Mouse (Mus musculus) forebrain, embryonic 13.5 days (tissue): Measurements from ENCODE around the gene Prkcq. TPM values are rescaled to one million over a fixed set of nuclear protein-coding genes. Genes with fewer than 3 reads are reported as not detected.
A peak's percentile ranks its signal among the peaks of the same experiment; 100 is the strongest.

Source experiments
- ATAC-seq: fragments of 200-750 bp; cut with Nextera tagmentation; 2 replicates; pipeline ENCODE4 v1.8.0; 2017
- H3K27ac ChIP-seq: fragments of 300-500 bp; sonication (generic); 2 replicates; pipeline ENCODE4 v1.5.1; 2015; ENCODE audit warnings: inconsistent platforms, mild to moderate bottlenecking, moderate library complexity
- H3K27me3 ChIP-seq: fragments of 300-500 bp; sonication (generic); 2 replicates; pipeline ENCODE4 v1.6.1; 2015; ENCODE audit warnings: mild to moderate bottlenecking, inconsistent platforms
- H3K36me3 ChIP-seq: fragments of 300-500 bp; sonication (generic); 2 replicates; pipeline ENCODE4 v1.6.1; 2015; ENCODE audit warnings: mild to moderate bottlenecking, inconsistent platforms; ENCODE audit not compliant: poor library complexity, severe bottlenecking
- H3K4me1 ChIP-seq: fragments of 300-500 bp; sonication (generic); 2 replicates; pipeline ENCODE4 v1.6.1; 2015; ENCODE audit warnings: inconsistent platforms
- H3K4me2 ChIP-seq: fragments of 300-500 bp; sonication (generic); 2 replicates; pipeline ENCODE4 v1.6.1; 2015; ENCODE audit warnings: inconsistent platforms, mild to moderate bottlenecking, moderate library complexity
- H3K4me3 ChIP-seq: fragments of 300-500 bp; sonication (generic); 2 replicates; pipeline ENCODE4 v1.5.1; 2015; ENCODE audit warnings: mild to moderate bottlenecking, inconsistent platforms
- H3K9ac ChIP-seq: fragments of 300-500 bp; sonication (generic); 2 replicates; pipeline ENCODE4 v1.6.1; 2015; ENCODE audit warnings: mild to moderate bottlenecking, inconsistent platforms
- H3K9me3 ChIP-seq: fragments of 300-500 bp; sonication (generic); replicated peaks from 2 replicates; pipeline ENCODE4 v1.6.1; 2016; ENCODE audit warnings: inconsistent platforms
- WGBS: fragments of 180-500 bp; shearing (Covaris S2); methylation state at CpG from one replicate; pipeline ENCODE4 v1.1.7; 2015; 5-methylcytosine and 5-hydroxymethylcytosine counted together
- polyA plus RNA-seq: library from polyadenylated mRNA; unstranded; fragments of >200 nt; fragmentation: Nextera tagmentation; extraction: Ambion mirVana; gene quantifications from 2 replicates; pipeline ENCODE4 v1.2.1, GENCODE M21; 2015

Gene Prkcq
- polyA plus RNA-seq: 1.1 and 1.8 TPM in 2 replicates

DNA sequence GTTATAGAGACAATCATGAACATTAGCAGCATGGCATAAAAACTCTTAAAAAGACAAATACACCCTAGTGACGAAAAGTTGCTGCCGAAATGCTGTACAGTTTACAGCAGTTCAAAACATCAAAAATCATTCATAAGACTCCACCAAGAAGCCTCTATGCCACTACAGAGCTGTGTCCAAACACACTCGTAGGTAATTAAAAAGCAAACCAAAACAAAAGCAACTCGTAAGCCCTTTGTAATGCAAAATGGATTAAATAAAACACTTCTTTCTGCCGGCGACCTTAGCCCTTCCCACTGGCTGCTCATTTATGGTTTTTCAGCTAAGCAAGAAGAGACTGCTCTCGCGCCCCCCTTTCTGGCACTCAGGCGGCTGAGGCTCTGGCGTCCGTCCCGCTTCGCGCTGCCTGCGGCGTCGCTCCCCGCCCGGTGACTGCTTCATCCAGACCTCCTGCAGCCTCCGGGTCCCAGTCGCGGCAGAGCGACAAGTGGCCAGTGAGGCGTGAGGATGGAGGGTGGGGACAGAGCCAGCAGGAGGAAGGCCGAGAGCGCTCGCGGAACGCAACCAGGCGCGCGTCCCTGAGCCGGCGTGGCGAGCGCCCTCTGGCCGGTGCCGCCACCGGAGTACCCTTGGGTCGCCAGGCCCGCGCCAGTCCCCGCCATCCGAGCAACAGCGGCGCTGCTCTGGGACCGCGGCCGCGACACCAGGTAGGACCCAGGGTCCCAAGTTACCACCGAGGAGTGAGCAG, at the start of gene Prkcq:
Gene Prkcq, plus strand, starts transcription at position 355 of the 748 bp plus-strand sequence.
- peak within 1 kb of the TSS; percentile 53 for H3K4me3 ChIP-seq
- H3K9ac ChIP-seq: peak within 1 kb of the TSS; percentile 61
- no peaks in the 10 kb centered on the region for H3K9me3 ChIP-seq
- H3K27me3 ChIP-seq: peaks cover 75% of the 10 kb centered on the region
- H3K4me1 ChIP-seq: peaks cover 18% of the 10 kb centered on the region
- H3K36me3 ChIP-seq: no peaks in the 10 kb centered on the region
- no peak within 1 kb of the TSS for H3K27ac ChIP-seq
- H3K4me2 ChIP-seq: peak within 1 kb of the TSS; percentile 87
- ATAC-seq: peak; percentile 92
- WGBS: under 1% methylated on average over 51 of the region's 51 CpGs

- Histone ChIP-seq H3K9me3 (no peaks in the 10 kb centered on the region), H3K27me3 (no peaks in the 10 kb centered on the region), H3K4me3 (no peak overlapping the region), H3K9ac (no peak overlapping the region), H3K36me3 (no peaks in the 10 kb centered on the region), H3K4me2 (no peak overlapping the region), H3K27ac (no peak overlapping the region), H3K4me1 (no peaks in the 10 kb centered on the region)
- no peak for ATAC-seq
- WGBS: 90% methylated on average over 12 of the region's 12 CpGs
Observed at GRCm38 (mm10) chr2:11130881-11131280, 41.0 kb upstream of the Prkcq start.

DNA sequence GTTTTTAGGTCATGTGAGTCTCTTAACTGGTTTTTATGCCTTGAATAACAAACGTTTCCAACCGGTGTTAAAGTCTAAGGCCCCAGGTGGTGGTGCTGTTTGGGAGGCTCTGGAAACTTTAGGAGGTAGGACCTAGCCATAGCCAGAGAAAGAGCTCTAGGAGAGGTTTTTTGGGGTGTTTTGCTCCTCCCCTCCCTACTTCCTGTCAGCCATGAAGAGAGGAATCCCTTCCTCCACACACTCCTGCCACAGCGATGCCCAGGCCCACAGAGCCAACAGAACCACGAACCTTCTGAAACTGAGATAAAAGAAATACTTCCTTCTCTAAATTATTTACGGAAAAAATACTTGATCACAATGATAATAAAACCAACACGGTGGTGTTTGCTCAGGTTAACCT, 36.2 kb upstream of the Prkcq start:
- H3K4me1 ChIP-seq: no peaks in the 10 kb centered on the region
- ATAC-seq: no peak
- no peak overlapping the region for H3K9ac ChIP-seq
- no peaks in the 10 kb centered on the region; the same call in 1 of the 2 replicates for H3K9me3 ChIP-seq
- no peaks in the 10 kb centered on the region for H3K27me3 ChIP-seq
- WGBS: 77% methylated on average over 6 of the region's 6 CpGs
- no peak overlapping the region for H3K4me3 ChIP-seq
- no peak overlapping the region for H3K27ac ChIP-seq
- H3K4me2 ChIP-seq: no peak overlapping the region
- H3K36me3 ChIP-seq: no peaks in the 10 kb centered on the region

GRCm38 (mm10) chr2:11138076-11138475, 33.8 kb upstream of the Prkcq start:
- Histone ChIP-seq H3K9me3 (no peaks in the 10 kb centered on the region; the same call in 1 of the 2 replicates), H3K27ac (no peak overlapping the region), H3K27me3 (no peaks in the 10 kb centered on the region), H3K4me1 (no peaks in the 10 kb centered on the region), H3K36me3 (no peaks in the 10 kb centered on the region), H3K4me2 (no peak overlapping the region), H3K9ac (no peak overlapping the region), H3K4me3 (no peak overlapping the region)
- no peak for ATAC-seq
- 89% methylated on average over 6 of the region's 6 CpGs for WGBS

- WGBS: 68% methylated on average over 1 of the region's 1 CpGs
- no peak for ATAC-seq
Observed at GRCm38 (mm10) chr2:11139518-11140152, 32.3 kb upstream of the Prkcq start.

DNA sequence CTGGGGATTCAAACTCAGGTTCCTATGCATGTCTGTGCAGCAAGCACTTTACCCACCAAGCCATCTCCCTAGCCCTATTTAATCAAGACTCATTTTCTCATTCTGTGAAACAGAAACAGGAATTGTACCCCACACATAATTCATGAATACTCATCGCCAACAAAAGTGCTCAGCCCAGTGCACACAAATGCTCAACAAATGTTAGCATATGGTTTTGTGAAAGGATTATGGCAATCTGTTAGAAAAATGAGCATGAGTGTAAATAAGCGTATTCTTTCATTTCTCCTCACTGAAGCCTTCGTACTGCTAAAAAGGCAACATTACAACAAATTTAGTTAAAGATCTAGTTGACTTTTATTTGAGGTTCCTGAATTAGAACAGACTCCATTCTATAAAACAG, 31.5 kb upstream of the Prkcq start:
- Histone ChIP-seq H3K4me3 (no peak overlapping the region), H3K4me2 (no peak overlapping the region), H3K27ac (no peak overlapping the region), H3K9ac (no peak overlapping the region), H3K4me1 (no peaks in the 10 kb centered on the region), H3K27me3 (no peaks in the 10 kb centered on the region), H3K36me3 (no peaks in the 10 kb centered on the region), H3K9me3 (no peaks in the 10 kb centered on the region; the same call in 1 of the 2 replicates)
- ATAC-seq: no peak
- 81% methylated on average over 3 of the region's 3 CpGs for WGBS

More at GRCm38 (mm10) chr2:11139518-11140152, 32.3 kb upstream of the Prkcq start:
- H3K27ac ChIP-seq: no peak overlapping the region
- H3K27me3 ChIP-seq: no peaks in the 10 kb centered on the region
- no peak overlapping the region for H3K4me2 ChIP-seq
- no peaks in the 10 kb centered on the region for H3K36me3 ChIP-seq
- H3K4me3 ChIP-seq: no peak overlapping the region
- H3K9ac ChIP-seq: no peak overlapping the region
- H3K4me1 ChIP-seq: no peaks in the 10 kb centered on the region
- no peaks in the 10 kb centered on the region; the same call in 1 of the 2 replicates for H3K9me3 ChIP-seq

GRCm38 (mm10) chr2:11149091-11149490, 22.8 kb upstream of the Prkcq start:
- 88% methylated on average over 4 of the region's 4 CpGs for WGBS

GRCm38 (mm10) chr2:11150975-11151374, 20.9 kb upstream of the Prkcq start:
- WGBS: 81% methylated on average over 7 of the region's 7 CpGs
- Histone ChIP-seq H3K4me1 (no peaks in the 10 kb centered on the region; the same call in 1 of the 2 replicates), H3K36me3 (no peaks in the 10 kb centered on the region), H3K27me3 (no peaks in the 10 kb centered on the region), H3K4me2 (no peak overlapping the region), H3K9ac (no peak overlapping the region), H3K27ac (no peak overlapping the region), H3K4me3 (no peak overlapping the region), H3K9me3 (no peaks in the 10 kb centered on the region)
- no peak for ATAC-seq

More at GRCm38 (mm10) chr2:11149091-11149490, 22.8 kb upstream of the Prkcq start:
- ATAC-seq: no peak
- no peak overlapping the region for H3K4me3 ChIP-seq
- H3K4me1 ChIP-seq: no peaks in the 10 kb centered on the region; the same call in 1 of the 2 replicates
- no peaks in the 10 kb centered on the region for H3K27me3 ChIP-seq
- H3K27ac ChIP-seq: no peak overlapping the region
- no peak overlapping the region for H3K9ac ChIP-seq
- H3K4me2 ChIP-seq: no peak overlapping the region
- H3K9me3 ChIP-seq: no peaks in the 10 kb centered on the region
- no peaks in the 10 kb centered on the region for H3K36me3 ChIP-seq

DNA sequence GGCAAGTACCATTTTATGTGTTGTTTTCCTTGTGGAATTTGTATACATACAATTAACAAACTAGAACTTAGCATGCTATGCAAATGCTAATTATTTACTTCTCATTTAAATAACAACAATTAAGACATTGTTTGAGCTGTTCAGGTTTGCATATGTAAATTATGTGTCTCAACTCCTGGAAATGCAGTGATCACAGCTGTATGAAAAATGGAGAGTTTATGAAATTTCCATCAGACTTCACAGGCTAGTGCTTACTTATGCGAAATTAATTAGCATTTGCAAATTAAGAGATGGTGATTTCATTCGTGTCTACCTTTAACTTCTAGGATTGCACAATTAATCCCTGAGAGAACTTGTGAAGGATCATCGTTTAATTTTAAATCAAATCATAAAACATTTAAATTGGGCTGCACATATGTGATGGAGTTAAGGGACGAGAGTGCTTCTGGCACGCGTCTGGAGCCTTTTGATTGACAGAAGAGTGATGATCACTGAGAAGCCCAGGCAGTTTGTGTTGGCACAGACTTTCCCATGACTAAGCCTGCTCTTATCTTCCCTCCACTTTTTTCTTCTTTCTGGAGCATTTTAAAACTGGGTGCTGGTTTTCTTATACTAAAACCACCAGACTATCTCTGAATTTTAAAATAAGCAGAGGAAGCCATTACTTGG, 20.1 kb upstream of the Prkcq start:
- H3K4me1 ChIP-seq: no peaks in the 10 kb centered on the region; the same call in 1 of the 2 replicates
- H3K4me2 ChIP-seq: no peak overlapping the region
- H3K36me3 ChIP-seq: no peaks in the 10 kb centered on the region
- 71% methylated on average over 6 of the region's 6 CpGs for WGBS
- 0 out of 2 replicates have a peak, but pooled peaks have one; percentile 58 for ATAC-seq
- no peak overlapping the region for H3K27ac ChIP-seq
- no peaks in the 10 kb centered on the region for H3K27me3 ChIP-seq
- no peak overlapping the region for H3K9ac ChIP-seq
- no peaks in the 10 kb centered on the region for H3K9me3 ChIP-seq
- H3K4me3 ChIP-seq: no peak overlapping the region

DNA sequence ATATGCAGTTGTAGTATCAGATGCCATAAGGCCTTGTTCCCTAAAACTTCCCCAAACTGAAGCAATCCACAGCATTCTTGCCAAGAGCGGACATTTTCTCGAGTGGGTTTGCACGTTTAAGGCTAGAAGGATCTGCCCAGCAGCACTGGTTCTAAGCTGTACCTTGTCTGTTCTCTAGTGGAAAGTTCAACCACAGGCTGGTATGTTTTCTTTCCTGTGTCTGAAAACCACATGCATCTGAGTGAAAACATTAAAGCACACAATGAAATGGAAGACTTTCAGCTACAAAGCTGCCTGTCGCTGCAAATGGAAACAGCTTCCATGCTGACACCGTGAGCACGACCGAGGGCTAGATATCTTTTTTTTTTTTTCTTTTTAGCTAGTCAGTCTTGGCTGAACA, 12.3 kb upstream of the Prkcq start:
- 92% methylated on average over 7 of the region's 7 CpGs for WGBS

DNA sequence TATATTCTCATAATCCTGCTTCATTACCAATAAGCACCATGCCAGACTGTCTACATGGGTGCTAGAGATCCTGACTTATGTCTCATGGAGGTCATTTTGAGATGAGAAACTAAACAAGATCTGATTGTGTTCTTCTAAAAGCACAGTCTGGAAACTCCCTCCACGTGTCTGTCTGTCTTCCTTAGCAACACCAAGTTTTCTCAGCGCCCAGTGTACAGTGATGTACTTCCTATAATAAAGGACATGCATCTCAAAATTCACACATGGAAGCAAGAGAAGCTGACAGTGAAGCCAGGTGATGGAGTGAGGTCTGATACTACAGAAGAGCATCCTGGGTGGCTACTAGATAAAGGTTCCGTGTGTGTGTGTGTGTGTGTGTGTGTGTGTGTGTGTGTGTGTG, 11.2 kb upstream of the Prkcq start:
- Histone ChIP-seq H3K4me1 (no peaks in the 10 kb centered on the region), H3K27me3 (no peaks in the 10 kb centered on the region), H3K36me3 (no peaks in the 10 kb centered on the region), H3K4me3 (no peak overlapping the region), H3K9ac (no peak overlapping the region), H3K9me3 (no peaks in the 10 kb centered on the region), H3K4me2 (no peak overlapping the region), H3K27ac (no peak overlapping the region)
- WGBS: 87% methylated on average over 3 of the region's 3 CpGs
- no peak for ATAC-seq

More for the DNA sequence above, 12.3 kb upstream of the Prkcq start:
- Histone ChIP-seq H3K4me1 (no peaks in the 10 kb centered on the region), H3K27me3 (no peaks in the 10 kb centered on the region), H3K4me2 (no peak overlapping the region), H3K9ac (no peak overlapping the region), H3K36me3 (no peaks in the 10 kb centered on the region), H3K9me3 (no peaks in the 10 kb centered on the region), H3K27ac (no peak overlapping the region), H3K4me3 (no peak overlapping the region)
- ATAC-seq: no peak

DNA sequence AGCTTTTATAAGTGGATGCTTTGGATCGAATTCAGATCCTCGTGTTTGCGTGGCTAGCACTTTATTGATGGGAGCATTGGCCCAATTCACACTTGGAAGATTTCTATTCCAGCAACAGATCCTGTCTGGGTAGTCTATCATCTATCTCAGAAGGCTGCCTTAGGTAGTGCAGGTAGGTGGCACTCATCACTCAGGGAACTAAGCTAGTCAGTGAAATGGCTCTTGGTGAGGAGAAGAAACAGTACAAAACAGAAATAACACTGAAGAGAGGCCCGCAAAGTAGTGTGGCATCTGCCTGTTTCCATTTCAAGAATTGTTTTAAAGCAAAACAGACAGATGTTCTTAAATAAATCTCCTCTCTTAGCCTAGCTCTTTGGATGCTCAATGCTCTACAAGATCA, 10.6 kb upstream of the Prkcq start:
- Histone ChIP-seq H3K27ac (no peak overlapping the region), H3K36me3 (no peaks in the 10 kb centered on the region), H3K9me3 (no peaks in the 10 kb centered on the region), H3K27me3 (0 out of 2 replicates have a peak, but pooled peaks cover 4% of the 10 kb centered on the region), H3K4me1 (no peaks in the 10 kb centered on the region), H3K4me3 (no peak overlapping the region), H3K4me2 (no peak overlapping the region), H3K9ac (no peak overlapping the region)
- WGBS: 95% methylated on average over 4 of the region's 4 CpGs
- no peak for ATAC-seq
